Mouse (Mus musculus): Measurements from ENCODE around the gene Plod3. TPM values are rescaled to one million over a fixed set of nuclear protein-coding genes. Genes with fewer than 3 reads are reported as not detected.

Gene Plod3
- total and polyA plus RNA-seq, 2 experiments from 2014 or later, result 21.7 to 55.2 TPM

GRCm38 (mm10) chr5:136987934-136988271, 1.1 kb downstream of the Plod3 start, which contains the start of gene Znhit1:
Gene Znhit1 (minus strand): TSS chr5:136988021.
- Histone ChIP-seq H3K4me2 (ENCODE audit: low read depth) (peak within 1 kb of the TSS; percentile 91), H3K36me3 (ENCODE audit: insufficient read depth) (peaks cover 59% of the 10 kb centered on the region), H3K27ac (ENCODE audit: low read depth, low read length) (peak within 1 kb of the TSS; percentile 96), H3K4me1 (ENCODE audit: insufficient read depth) (peaks cover 3% of the 10 kb centered on the region; the same call in 1 of the 2 replicates), H3K9ac (peak within 1 kb of the TSS; percentile 99), H3K27me3 (ENCODE audit: insufficient read depth, low read length) (no peaks in the 10 kb centered on the region), H3K4me3 (ENCODE audit: low read depth, low read length) (peak within 1 kb of the TSS; percentile 98), H3K9me3 (ENCODE audit: low read length) (no peaks in the 10 kb centered on the region)
- no peak for TF ChIP-seq CTCF (IDR thresholded peaks at IDR 0.05; ENCODE audit: low read depth)
- WGBS, result 4% methylated on average over 12 of the region's 12 CpGs
- DNase-seq (peak; percentile 46), ATAC-seq (no peak)

DNA sequence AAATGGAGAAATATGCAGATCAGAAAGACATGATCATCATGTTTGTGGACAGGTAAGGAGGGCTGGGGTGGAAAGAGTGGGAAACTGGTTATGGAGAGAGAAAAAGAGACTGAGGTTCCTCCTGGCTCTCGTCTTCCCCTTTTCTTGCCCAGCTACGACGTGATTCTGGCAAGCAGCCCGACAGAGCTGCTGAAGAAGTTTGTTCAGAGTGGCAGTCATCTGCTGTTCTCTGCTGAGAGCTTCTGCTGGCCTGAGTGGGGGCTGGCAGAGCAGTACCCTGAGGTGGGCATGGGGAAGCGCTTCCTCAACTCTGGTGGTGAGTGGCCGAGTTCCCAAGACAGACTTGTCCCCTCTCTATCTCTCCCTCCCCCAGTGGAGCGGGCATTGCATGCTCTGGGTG, 1.6 kb downstream of the Plod3 start:
- Histone ChIP-seq H3K27ac (ENCODE audit: low read depth, low read length) (peak overlapping the region; percentile 96; the same call in 1 of the 2 replicates), H3K4me3 (ENCODE audit: low read depth, low read length) (peak overlapping the region; percentile 98), H3K36me3 (ENCODE audit: insufficient read depth) (peaks cover 59% of the 10 kb centered on the region), H3K4me2 (ENCODE audit: low read depth) (peak overlapping the region; percentile 91), H3K9me3 (ENCODE audit: low read length) (no peaks in the 10 kb centered on the region), H3K9ac (peak overlapping the region; percentile 99; the same call in 1 of the 2 replicates), H3K27me3 (ENCODE audit: insufficient read depth, low read length) (no peaks in the 10 kb centered on the region), H3K4me1 (ENCODE audit: insufficient read depth) (peaks cover 3% of the 10 kb centered on the region; the same call in 1 of the 2 replicates)
- peak; percentile 40 for DNase-seq
- no peak for TF ChIP-seq CTCF (IDR thresholded peaks at IDR 0.05; ENCODE audit: low read depth)
- ATAC-seq, result no peak
- 55% methylated on average over 7 of the region's 7 CpGs for WGBS

GRCm38 (mm10) chr5:136989801-136990200, 3.0 kb downstream of the Plod3 start:
- H3K27me3 ChIP-seq (ENCODE audit: insufficient read depth, low read length), result no peaks in the 10 kb centered on the region
- peaks cover 61% of the 10 kb centered on the region for H3K36me3 ChIP-seq (ENCODE audit: insufficient read depth)
- TF ChIP-seq CTCF (IDR thresholded peaks at IDR 0.05; ENCODE audit: low read depth), result no peak
- DNase-seq (no peak), ATAC-seq (no peak)
- no peak overlapping the region for H3K27ac ChIP-seq (ENCODE audit: low read depth, low read length)
- no peak overlapping the region for H3K4me2 ChIP-seq (ENCODE audit: low read depth)
- H3K9me3 ChIP-seq (ENCODE audit: low read length), result no peaks in the 10 kb centered on the region
- peaks cover 3% of the 10 kb centered on the region; the same call in 1 of the 2 replicates for H3K4me1 ChIP-seq (ENCODE audit: insufficient read depth)
- H3K9ac ChIP-seq, result no peak overlapping the region
- WGBS, result 92% methylated on average over 6 of the region's 6 CpGs
- H3K4me3 ChIP-seq (ENCODE audit: low read depth, low read length), result no peak overlapping the region

GRCm38 (mm10) chr5:136999449-136999848, 12.6 kb downstream of the Plod3 start:
- H3K9ac ChIP-seq, result no peak overlapping the region
- ATAC-seq (no peak), DNase-seq (no peak)
- H3K36me3 ChIP-seq (ENCODE audit: insufficient read depth), result peaks cover 20% of the 10 kb centered on the region
- no peak overlapping the region for H3K4me3 ChIP-seq (ENCODE audit: low read depth, low read length)
- H3K4me2 ChIP-seq (ENCODE audit: low read depth), result no peak overlapping the region
- WGBS, result 77% methylated on average over 4 of the region's 5 CpGs
- no peak for TF ChIP-seq CTCF (IDR thresholded peaks at IDR 0.05; ENCODE audit: low read depth)
- H3K4me1 ChIP-seq (ENCODE audit: insufficient read depth), result no peaks in the 10 kb centered on the region
- no peak overlapping the region for H3K27ac ChIP-seq (ENCODE audit: low read depth, low read length)
- no peaks in the 10 kb centered on the region for H3K27me3 ChIP-seq (ENCODE audit: insufficient read depth, low read length)
- H3K9me3 ChIP-seq (ENCODE audit: low read length), result no peaks in the 10 kb centered on the region

DNA sequence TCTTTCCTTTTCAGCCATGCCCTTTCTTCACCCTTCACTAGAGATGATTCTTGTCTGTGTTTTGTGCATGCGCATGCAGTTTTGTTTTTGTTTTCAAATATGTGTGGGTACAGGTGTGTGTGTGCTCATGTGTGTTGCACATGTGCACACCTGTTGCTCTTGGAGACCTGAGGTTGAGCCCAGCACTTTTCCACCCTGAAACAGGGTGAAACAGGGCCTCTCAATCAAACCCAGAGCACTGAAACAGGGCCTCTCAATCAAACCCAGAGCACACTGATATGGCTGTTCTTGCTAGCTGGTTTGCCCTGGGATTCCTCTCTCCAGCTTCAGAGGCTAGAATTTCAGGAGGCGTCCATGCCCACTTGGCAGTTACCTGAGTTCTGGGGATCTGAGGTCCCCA, 13.8 kb downstream of the Plod3 start:
- Histone ChIP-seq H3K9ac (no peak overlapping the region), H3K4me3 (ENCODE audit: low read depth, low read length) (no peak overlapping the region), H3K27ac (ENCODE audit: low read depth, low read length) (no peak overlapping the region), H3K36me3 (ENCODE audit: insufficient read depth) (peaks cover 8% of the 10 kb centered on the region), H3K27me3 (ENCODE audit: insufficient read depth, low read length) (no peaks in the 10 kb centered on the region), H3K4me1 (ENCODE audit: insufficient read depth) (no peaks in the 10 kb centered on the region), H3K4me2 (ENCODE audit: low read depth) (no peak overlapping the region), H3K9me3 (ENCODE audit: low read length) (no peaks in the 10 kb centered on the region)
- no peak for TF ChIP-seq CTCF (IDR thresholded peaks at IDR 0.05; ENCODE audit: low read depth)
- DNase-seq (peak; percentile 29), ATAC-seq (no peak)
- 86% methylated on average over 2 of the region's 2 CpGs for WGBS

- H3K27me3 ChIP-seq (ENCODE audit: insufficient read depth, low read length), result no peaks in the 10 kb centered on the region
- WGBS, result 63% methylated on average over 8 of the region's 8 CpGs
- H3K27ac ChIP-seq (ENCODE audit: low read depth, low read length), result no peak overlapping the region
- no peak for TF ChIP-seq CTCF (IDR thresholded peaks at IDR 0.05; ENCODE audit: low read depth)
- no peak for ATAC-seq
- DNase-seq, result no peak
- no peaks in the 10 kb centered on the region for H3K9me3 ChIP-seq (ENCODE audit: low read length)
- no peak overlapping the region for H3K4me2 ChIP-seq (ENCODE audit: low read depth)
- H3K9ac ChIP-seq, result no peak overlapping the region
- no peaks in the 10 kb centered on the region for H3K4me1 ChIP-seq (ENCODE audit: insufficient read depth)
- H3K36me3 ChIP-seq (ENCODE audit: insufficient read depth), result no peaks in the 10 kb centered on the region
- H3K4me3 ChIP-seq (ENCODE audit: low read depth, low read length), result no peak overlapping the region
Measured at GRCm38 (mm10) chr5:137007276-137007675, 20.5 kb downstream of the Plod3 start.

GRCm38 (mm10) chr5:137009988-137010387, 23.2 kb downstream of the Plod3 start:
- no peak for ATAC-seq
- H3K4me1 ChIP-seq (ENCODE audit: insufficient read depth), result no peaks in the 10 kb centered on the region
- no peak overlapping the region for H3K27ac ChIP-seq (ENCODE audit: low read depth, low read length)
- no peaks in the 10 kb centered on the region for H3K9me3 ChIP-seq (ENCODE audit: low read length)
- peak; percentile 71 for TF ChIP-seq CTCF (IDR thresholded peaks at IDR 0.05; ENCODE audit: low read depth)
- WGBS, result 15% methylated on average over 3 of the region's 3 CpGs
- no peaks in the 10 kb centered on the region for H3K27me3 ChIP-seq (ENCODE audit: insufficient read depth, low read length)
- H3K9ac ChIP-seq, result no peak overlapping the region
- peak; percentile 61 for DNase-seq
- no peak overlapping the region for H3K4me3 ChIP-seq (ENCODE audit: low read depth, low read length)
- no peak overlapping the region for H3K4me2 ChIP-seq (ENCODE audit: low read depth)
- no peaks in the 10 kb centered on the region for H3K36me3 ChIP-seq (ENCODE audit: insufficient read depth)
